Mouse (Mus musculus) forebrain, embryonic 10.5 days (tissue): Measurements from ENCODE around the gene Bex4. TPM values are rescaled to one million over a fixed set of nuclear protein-coding genes. Genes with fewer than 3 reads are reported as not detected.

Experiments
- DNase-seq: peaks from one replicate; pipeline ENCODE4 v3.0.0-alpha.2; 2017; ENCODE audit warnings: low spot score; ENCODE audit errors: extremely low spot score
- H3K27ac ChIP-seq: fragments of 300-500 bp; sonication (generic); 2 replicates; pipeline ENCODE4 v1.5.1; 2016; ENCODE audit warnings: mild to moderate bottlenecking
- H3K27me3 ChIP-seq: fragments of 300-500 bp; sonication (generic); 2 replicates; pipeline ENCODE4 v1.6.1; 2016; ENCODE audit warnings: mild to moderate bottlenecking; ENCODE audit not compliant: poor library complexity, severe bottlenecking
- H3K36me3 ChIP-seq: fragments of 300-500 bp; sonication (generic); replicated peaks from 2 replicates; pipeline ENCODE4 v1.6.1; 2016; ENCODE audit warnings: mild to moderate bottlenecking, moderate library complexity
- H3K4me1 ChIP-seq: fragments of 300-500 bp; sonication (generic); 2 replicates; pipeline ENCODE4 v1.6.1; 2016
- H3K4me3 ChIP-seq: fragments of 300-500 bp; sonication (generic); 2 replicates; pipeline ENCODE4 v1.5.1; 2016; ENCODE audit warnings: mild to moderate bottlenecking, moderate library complexity
- H3K9me3 ChIP-seq: fragments of 300-500 bp; sonication (generic); 2 replicates; pipeline ENCODE4 v1.6.1; 2016; ENCODE audit warnings: mild to moderate bottlenecking, moderate library complexity
- WGBS: fragments of 180-500 bp; shearing (Covaris S2); methylation state at CpG from one replicate; pipeline ENCODE4 v1.1.7; 2016; 5-methylcytosine and 5-hydroxymethylcytosine counted together
- microRNA-seq: library from miRNA; unstranded; fragments of <30 nt; microRNA quantifications from one replicate; pipeline ENCODE4, GENCODE M21; 2017
- polyA plus RNA-seq: library from polyadenylated mRNA; unstranded; fragments of >200 nt; fragmentation: Nextera tagmentation; extraction: Ambion mirVana; gene quantifications from 2 replicates; pipeline ENCODE4 v1.2.1, GENCODE M21; 2016

Gene Bex4
- polyA plus RNA-seq, 1 experiment from 2014 or later: 128 TPM

- 0 out of 2 replicates have a peak, but pooled peaks cover 2% of the 10 kb centered on the region for H3K27me3 ChIP-seq
- no peaks in the 10 kb centered on the region for H3K36me3 ChIP-seq
- no peaks in the 10 kb centered on the region for H3K9me3 ChIP-seq
- DNase-seq: no peak
- peaks cover 3% of the 10 kb centered on the region; the same call in 1 of the 2 replicates for H3K4me1 ChIP-seq
- H3K4me3 ChIP-seq: no peak overlapping the region
- WGBS: 88% methylated on average over 5 of the region's 5 CpGs
- no peak overlapping the region for H3K27ac ChIP-seq
Observed at GRCm38 (mm10) chrX:136141385-136141784, 2.6 kb downstream of the Bex4 start.

DNA sequence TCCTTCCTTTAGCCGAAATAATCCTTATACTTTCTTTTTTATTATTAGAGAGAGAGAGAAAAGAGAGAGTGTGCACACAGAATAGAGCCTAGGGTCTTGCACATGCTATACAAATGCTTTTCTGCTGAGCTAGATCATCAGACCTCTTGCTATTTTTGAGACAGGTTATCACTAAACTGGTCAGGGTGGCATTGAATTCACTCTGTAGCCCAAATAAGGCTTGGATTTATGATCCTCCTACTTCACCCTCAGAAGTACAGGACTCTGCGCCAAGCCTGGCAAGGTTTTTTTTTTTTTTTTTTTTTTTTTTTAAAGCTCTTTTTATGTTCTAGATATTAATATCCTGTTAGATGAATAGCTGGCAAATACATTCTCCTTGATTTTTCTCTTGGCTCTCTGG, 4.9 kb downstream of the Bex4 start:
- 92% methylated on average over 2 of the region's 2 CpGs for WGBS
- no peaks in the 10 kb centered on the region for H3K9me3 ChIP-seq
- no peak overlapping the region for H3K4me3 ChIP-seq

GRCm38 (mm10) chrX:136144195-136144594, 5.4 kb downstream of the Bex4 start:
- WGBS: 84% methylated on average over 7 of the region's 7 CpGs
- Histone ChIP-seq H3K36me3 (no peaks in the 10 kb centered on the region), H3K27ac (no peak overlapping the region), H3K27me3 (peaks cover 4% of the 10 kb centered on the region; the same call in 1 of the 2 replicates), H3K9me3 (no peaks in the 10 kb centered on the region), H3K4me3 (no peak overlapping the region), H3K4me1 (peaks cover 3% of the 10 kb centered on the region; the same call in 1 of the 2 replicates)
- DNase-seq: no peak

More for the DNA sequence above, 4.9 kb downstream of the Bex4 start:
- Histone ChIP-seq H3K4me1 (peaks cover 3% of the 10 kb centered on the region; the same call in 1 of the 2 replicates), H3K27me3 (peaks cover 4% of the 10 kb centered on the region; the same call in 1 of the 2 replicates), H3K36me3 (no peaks in the 10 kb centered on the region), H3K27ac (no peak overlapping the region)
- no peak for DNase-seq

DNA sequence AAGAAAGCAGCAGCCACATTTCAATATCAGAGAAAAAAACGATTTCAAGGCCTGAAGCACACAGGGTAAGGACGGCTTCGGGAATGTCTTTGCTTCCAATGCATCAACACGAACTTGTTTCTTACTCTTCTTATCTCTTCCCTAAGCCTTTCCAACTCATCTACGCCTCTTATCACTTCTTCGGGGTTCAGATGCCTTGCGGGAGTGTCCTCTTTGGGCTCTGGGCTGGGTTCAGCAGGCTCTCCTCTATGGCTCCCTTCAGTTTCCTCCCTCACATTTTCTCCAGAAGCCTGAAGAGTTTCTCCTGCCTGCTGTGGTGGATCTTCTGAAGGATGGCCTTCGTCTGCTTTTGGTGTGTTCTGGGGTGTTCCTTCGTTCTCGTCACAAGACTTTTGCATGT, 31.8 kb downstream of the Bex4 start:
- Histone ChIP-seq H3K27ac (peak overlapping the region; percentile 89; the same call in 1 of the 2 replicates), H3K27me3 (peaks cover 74% of the 10 kb centered on the region), H3K9me3 (no peaks in the 10 kb centered on the region), H3K4me1 (peaks cover 4% of the 10 kb centered on the region; the same call in 1 of the 2 replicates), H3K36me3 (peaks cover 6% of the 10 kb centered on the region; the same call in 1 of the 2 replicates), H3K4me3 (peak overlapping the region; percentile 62)
- 70% methylated on average over 10 of the region's 10 CpGs for WGBS
- no peak for DNase-seq

- peaks cover 6% of the 10 kb centered on the region; the same call in 1 of the 2 replicates for H3K36me3 ChIP-seq
- 21% methylated on average over 24 of the region's 24 CpGs for WGBS
- H3K4me3 ChIP-seq: peak overlapping the region; percentile 62
- peaks cover 4% of the 10 kb centered on the region; the same call in 1 of the 2 replicates for H3K4me1 ChIP-seq
- peaks cover 74% of the 10 kb centered on the region for H3K27me3 ChIP-seq
- DNase-seq: peak; percentile 73
- H3K9me3 ChIP-seq: no peaks in the 10 kb centered on the region
- peak overlapping the region; percentile 89 for H3K27ac ChIP-seq
Observed at GRCm38 (mm10) chrX:136171189-136172117, 32.7 kb downstream of the Bex4 start.

GRCm38 (mm10) chrX:136172118-136172551, 33.3 kb downstream of the Bex4 start, which contains the start of gene Tceal8:
Tceal8 (minus strand) TSS chrX:136172342.
- H3K9me3 ChIP-seq: no peaks in the 10 kb centered on the region
- WGBS: 18% methylated on average over 10 of the region's 10 CpGs
- DNase-seq: peak; percentile 77
- H3K4me1 ChIP-seq: peaks cover 4% of the 10 kb centered on the region; the same call in 1 of the 2 replicates
- H3K27ac ChIP-seq: peak within 1 kb of the TSS; percentile 89
- H3K4me3 ChIP-seq: peak within 1 kb of the TSS; percentile 62
- peaks cover 6% of the 10 kb centered on the region; the same call in 1 of the 2 replicates for H3K36me3 ChIP-seq
- peaks cover 76% of the 10 kb centered on the region for H3K27me3 ChIP-seq

DNA sequence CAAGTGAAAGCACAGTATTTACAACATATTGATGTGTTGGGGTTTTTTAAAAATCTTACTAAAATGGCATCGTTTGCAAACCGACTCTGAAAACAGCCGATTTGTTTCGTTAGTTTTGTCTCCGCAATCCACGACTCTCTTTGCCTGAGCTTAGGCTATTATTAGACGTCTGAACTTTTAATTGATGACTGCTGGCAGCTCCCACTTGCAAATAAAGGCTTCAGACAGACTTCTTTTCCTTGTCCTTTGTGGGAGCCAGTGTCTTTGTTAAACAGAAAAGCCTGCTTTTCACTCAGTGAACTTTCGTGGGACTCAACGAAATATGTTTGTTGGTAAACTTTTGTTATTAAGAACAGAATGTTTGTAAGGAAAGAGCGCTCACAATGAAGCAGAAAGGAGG, 34.0 kb downstream of the Bex4 start:
- Histone ChIP-seq H3K4me1 (peaks cover 4% of the 10 kb centered on the region; the same call in 1 of the 2 replicates), H3K27me3 (peaks cover 76% of the 10 kb centered on the region), H3K9me3 (no peaks in the 10 kb centered on the region), H3K36me3 (peaks cover 6% of the 10 kb centered on the region; the same call in 1 of the 2 replicates), H3K27ac (peak overlapping the region; percentile 89), H3K4me3 (peak overlapping the region; percentile 62)
- 17% methylated on average over 10 of the region's 10 CpGs for WGBS
- no peak for DNase-seq

GRCm38 (mm10) chrX:136180897-136181553, 42.2 kb downstream of the Bex4 start:
- DNase-seq: no peak
- WGBS: 28% methylated on average over 11 of the region's 11 CpGs
- peaks cover 6% of the 10 kb centered on the region for H3K4me1 ChIP-seq
- peaks cover 69% of the 10 kb centered on the region for H3K27me3 ChIP-seq
- H3K27ac ChIP-seq: peak overlapping the region; percentile 67
- H3K4me3 ChIP-seq: no peak overlapping the region
- H3K9me3 ChIP-seq: no peaks in the 10 kb centered on the region
- no peaks in the 10 kb centered on the region for H3K36me3 ChIP-seq

- peaks cover 6% of the 10 kb centered on the region for H3K4me1 ChIP-seq
- no peaks in the 10 kb centered on the region for H3K36me3 ChIP-seq
- WGBS: 85% methylated on average over 1 of the region's 1 CpGs
- no peak overlapping the region for H3K27ac ChIP-seq
- H3K9me3 ChIP-seq: no peaks in the 10 kb centered on the region
- DNase-seq: no peak
- no peak overlapping the region for H3K4me3 ChIP-seq
- H3K27me3 ChIP-seq: peaks cover 49% of the 10 kb centered on the region
Observed at GRCm38 (mm10) chrX:136183107-136183506, 44.3 kb downstream of the Bex4 start.

Small RNAs within 50 kb of the gene (microRNA-seq; reads per million reads assigned to microRNA genes)
- not detected for gene Mir6383

Other genes starting within 250 kb of the Bex4 start
- gene Arxes2, start 145.2 kb upstream of the Bex4 start, polyA plus RNA-seq: 99.3 and 104 TPM in 2 replicates
- 41.1 and 43.5 TPM in 2 replicates for gene Arxes1, start 105.6 kb upstream of the Bex4 start, polyA plus RNA-seq
- 288 and 293 TPM in 2 replicates for gene Bex2, start 70.8 kb upstream of the Bex4 start, polyA plus RNA-seq
- gene Nxf3, start 53.7 kb upstream of the Bex4 start, polyA plus RNA-seq: not detected in 2 replicates
- gene Tceal8, start 33.3 kb downstream of the Bex4 start, polyA plus RNA-seq: 166 and 173 TPM in 2 replicates
- 3.9 and 5.3 TPM in 2 replicates for gene Tceal5, start 64.9 kb downstream of the Bex4 start, polyA plus RNA-seq
- 0.59 and 1.1 TPM in 2 replicates for gene Tceal7, start 75.8 kb downstream of the Bex4 start, polyA plus RNA-seq
- 186 and 192 TPM in 2 replicates for gene Bex1, start 76.5 kb downstream of the Bex4 start, polyA plus RNA-seq
- 360 and 363 TPM in 2 replicates for gene Tceal9, start 106.1 kb downstream of the Bex4 start, polyA plus RNA-seq
- 666 and 672 TPM in 2 replicates for gene Bex3, start 131.3 kb downstream of the Bex4 start, polyA plus RNA-seq